Mouse (Mus musculus): ENCODE data around the gene Zc3h12d. TPM values are rescaled to one million over a fixed set of nuclear protein-coding genes. Genes with fewer than 3 reads are reported as not detected.
"Not testable (repeated sequence)": the region's sequence is repeated elsewhere in the genome, so short reads cannot be mapped to it uniquely, and the experiment has no call there.

Gene Zc3h12d
- total and polyA plus RNA-seq, 2 experiments from 2014 or later = 0.04 to 0.20 TPM

DNA sequence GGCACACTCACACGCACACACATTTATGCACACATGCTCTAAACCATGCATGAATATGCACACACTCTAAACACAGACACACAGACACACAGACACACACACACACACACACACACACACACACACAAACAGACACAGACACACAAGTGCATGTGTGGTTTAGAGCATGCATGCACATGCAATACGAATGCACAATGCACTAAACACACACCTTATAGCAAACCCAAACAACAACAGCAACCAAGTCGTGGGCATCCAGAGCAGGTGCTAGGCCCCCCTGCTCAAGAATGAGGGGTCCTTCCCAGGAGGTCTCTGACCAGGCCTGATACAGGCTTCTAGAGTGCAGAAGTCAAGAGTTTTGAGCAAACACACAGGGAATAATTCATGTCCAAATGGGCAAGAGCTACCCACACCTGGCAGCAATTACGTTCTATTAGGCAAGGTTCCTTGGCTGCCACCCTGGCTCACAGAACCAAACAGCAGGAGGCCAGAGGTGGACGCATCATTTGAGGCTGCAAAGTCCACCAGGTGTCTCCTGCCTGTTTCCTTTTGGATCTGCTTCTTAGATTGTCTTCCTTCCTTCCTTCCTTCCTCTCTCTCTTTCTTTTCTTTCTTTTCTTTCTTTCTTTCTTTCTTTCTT lies 39.2 kb downstream of the Zc3h12d start:
- Histone ChIP-seq H3K36me3 (replicated peaks; ENCODE audit: control insufficient read depth, insufficient read depth, low read length) (no peaks in the 10 kb centered on the region), H3K4me3 (ENCODE audit: low read depth, low read length) (no peak overlapping the region), H3K27me3 (ENCODE audit: control insufficient read depth, insufficient read depth, low read length) (peaks cover 17% of the 10 kb centered on the region), H3K27ac (ENCODE audit: low read depth) (no peak overlapping the region), H3K9ac (replicated peaks; ENCODE audit: low read depth, low read length) (no peak overlapping the region), H3K4me1 (ENCODE audit: control insufficient read depth, insufficient read depth) (peaks cover 4% of the 10 kb centered on the region; the same call in 1 of the 2 replicates), H3K4me2 (ENCODE audit: low read depth, low read length) (no peak overlapping the region), H3K9me3 (replicated peaks; ENCODE audit: control insufficient read depth, low read length) (no peaks in the 10 kb centered on the region)
- ATAC-seq (ENCODE audit: insufficient read depth, low read depth) (no peak), DNase-seq (ENCODE audit: low spot score) (no peak)
- 93% methylated on average over 5 of the region's 5 CpGs for WGBS
- no peak for TF ChIP-seq CTCF (IDR thresholded peaks at IDR 0.05; ENCODE audit: low read depth)
- no peak for TF ChIP-seq EP300 (IDR thresholded peaks at IDR 0.05; ENCODE audit: low read depth)

DNA sequence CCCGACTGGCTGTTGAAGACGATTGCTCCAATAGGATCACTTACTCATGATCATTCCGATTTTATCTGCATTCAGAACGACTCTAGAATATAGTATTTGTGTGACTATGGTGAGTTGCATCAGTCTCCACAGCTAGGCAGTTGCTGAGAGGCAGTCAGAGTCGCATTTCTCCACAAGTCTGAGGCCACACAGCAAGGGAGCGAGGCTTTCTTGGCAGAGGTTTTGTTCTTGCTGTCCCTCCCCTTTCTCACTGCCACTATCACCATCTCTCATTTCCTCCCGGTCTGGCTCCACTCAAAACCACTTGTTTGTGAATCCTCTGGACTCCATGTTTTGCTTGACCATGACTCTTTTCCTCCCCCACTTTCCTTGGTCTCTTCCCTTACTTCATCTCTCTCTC lies 41.9 kb downstream of the Zc3h12d start:
- no peak for TF ChIP-seq CTCF (IDR thresholded peaks at IDR 0.05; ENCODE audit: low read depth)
- TF ChIP-seq EP300 (IDR thresholded peaks at IDR 0.05; ENCODE audit: low read depth) = no peak
- no peak overlapping the region for H3K9ac ChIP-seq (replicated peaks; ENCODE audit: low read depth, low read length)
- H3K4me1 ChIP-seq (ENCODE audit: control insufficient read depth, insufficient read depth) = no peaks in the 10 kb centered on the region; the same call in 1 of the 2 replicates
- ATAC-seq (ENCODE audit: insufficient read depth, low read depth) (no peak), DNase-seq (ENCODE audit: low spot score) (no peak)
- no peak overlapping the region for H3K4me3 ChIP-seq (ENCODE audit: low read depth, low read length)
- no peaks in the 10 kb centered on the region for H3K36me3 ChIP-seq (replicated peaks; ENCODE audit: control insufficient read depth, insufficient read depth, low read length)
- no peaks in the 10 kb centered on the region for H3K9me3 ChIP-seq (replicated peaks; ENCODE audit: control insufficient read depth, low read length)
- no peak overlapping the region for H3K4me2 ChIP-seq (ENCODE audit: low read depth, low read length)
- WGBS = 63% methylated on average over 7 of the region's 7 CpGs
- H3K27me3 ChIP-seq (ENCODE audit: control insufficient read depth, insufficient read depth, low read length) = no peaks in the 10 kb centered on the region
- H3K27ac ChIP-seq (ENCODE audit: low read depth) = no peak overlapping the region

DNA sequence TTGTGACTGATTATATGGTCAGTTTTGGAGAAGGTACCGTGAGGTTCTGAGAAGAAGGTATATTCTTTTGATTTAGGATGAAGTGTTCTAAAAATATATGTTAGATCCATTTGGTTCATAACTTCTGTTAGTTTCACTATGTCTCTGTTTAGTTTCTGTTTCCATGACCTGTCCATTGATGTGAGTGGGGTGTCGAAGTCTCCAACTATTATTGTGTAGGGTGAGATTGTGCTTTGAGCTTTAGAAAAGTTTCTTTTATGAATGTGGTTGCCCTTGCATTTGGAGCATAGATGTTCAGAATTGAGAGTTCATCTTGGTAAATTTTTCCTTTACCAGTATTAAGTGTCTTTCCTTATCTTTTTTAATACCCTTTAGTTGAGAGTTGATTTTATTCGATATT lies 48.0 kb downstream of the Zc3h12d start:
- DNase-seq (ENCODE audit: low spot score); H3K4me1 ChIP-seq (ENCODE audit: control insufficient read depth, insufficient read depth); H3K4me3 ChIP-seq (ENCODE audit: low read depth, low read length); H3K9ac ChIP-seq (replicated peaks; ENCODE audit: low read depth, low read length); ATAC-seq (ENCODE audit: insufficient read depth, low read depth); H3K27me3 ChIP-seq (ENCODE audit: control insufficient read depth, insufficient read depth, low read length); H3K27ac ChIP-seq (ENCODE audit: low read depth); H3K4me2 ChIP-seq (ENCODE audit: low read depth, low read length); H3K9me3 ChIP-seq (replicated peaks; ENCODE audit: control insufficient read depth, low read length); H3K36me3 ChIP-seq (replicated peaks; ENCODE audit: control insufficient read depth, insufficient read depth, low read length): not testable (repeated sequence)
- 80% methylated on average over 3 of the region's 3 CpGs for WGBS

- H3K36me3 ChIP-seq (replicated peaks; ENCODE audit: control insufficient read depth, insufficient read depth, low read length) = no peaks in the 10 kb centered on the region
- H3K27me3 ChIP-seq (ENCODE audit: control insufficient read depth, insufficient read depth, low read length) = no peaks in the 10 kb centered on the region
- H3K9ac ChIP-seq (replicated peaks; ENCODE audit: low read depth, low read length) = no peak overlapping the region
- no peaks in the 10 kb centered on the region for H3K9me3 ChIP-seq (replicated peaks; ENCODE audit: control insufficient read depth, low read length)
- H3K4me2 ChIP-seq (ENCODE audit: low read depth, low read length) = no peak overlapping the region
- WGBS = 76% methylated on average over 3 of the region's 3 CpGs
- no peak for TF ChIP-seq EP300 (IDR thresholded peaks at IDR 0.05; ENCODE audit: low read depth)
- TF ChIP-seq CTCF (IDR thresholded peaks at IDR 0.05; ENCODE audit: low read depth) = no peak
- H3K4me3 ChIP-seq (ENCODE audit: low read depth, low read length) = no peak overlapping the region
- ATAC-seq (ENCODE audit: insufficient read depth, low read depth) = no peak
- H3K4me1 ChIP-seq (ENCODE audit: control insufficient read depth, insufficient read depth) = no peaks in the 10 kb centered on the region
- DNase-seq (ENCODE audit: low spot score) = no peak
- H3K27ac ChIP-seq (ENCODE audit: low read depth) = no peak overlapping the region
These were observed 49.7 kb downstream of the Zc3h12d start for GRCm38 (mm10) chr10:7881971-7882370.

GRCm38 (mm10) chr10:7883524-7883923 lies 51.3 kb downstream of the Zc3h12d start:
- peak; percentile 70 for DNase-seq (ENCODE audit: low spot score)
- Histone ChIP-seq H3K27me3 (ENCODE audit: control insufficient read depth, insufficient read depth, low read length) (no peaks in the 10 kb centered on the region), H3K4me2 (ENCODE audit: low read depth, low read length) (no peak overlapping the region), H3K36me3 (replicated peaks; ENCODE audit: control insufficient read depth, insufficient read depth, low read length) (no peaks in the 10 kb centered on the region), H3K27ac (ENCODE audit: low read depth) (no peak overlapping the region), H3K9ac (replicated peaks; ENCODE audit: low read depth, low read length) (no peak overlapping the region), H3K9me3 (replicated peaks; ENCODE audit: control insufficient read depth, low read length) (no peaks in the 10 kb centered on the region), H3K4me3 (ENCODE audit: low read depth, low read length) (no peak overlapping the region), H3K4me1 (ENCODE audit: control insufficient read depth, insufficient read depth) (no peaks in the 10 kb centered on the region)
- TF ChIP-seq CTCF (IDR thresholded peaks at IDR 0.05; ENCODE audit: low read depth) = peak; percentile 100
- TF ChIP-seq EP300 (IDR thresholded peaks at IDR 0.05; ENCODE audit: low read depth) = no peak
- WGBS = 4% methylated on average over 5 of the region's 5 CpGs
- ATAC-seq (ENCODE audit: insufficient read depth, low read depth) = peak; percentile 68

GRCm38 (mm10) chr10:7888256-7888868 lies 56.1 kb downstream of the Zc3h12d start:
- Histone ChIP-seq H3K9me3 (replicated peaks; ENCODE audit: control insufficient read depth, low read length) (no peaks in the 10 kb centered on the region), H3K4me1 (ENCODE audit: control insufficient read depth, insufficient read depth) (no peaks in the 10 kb centered on the region), H3K9ac (replicated peaks; ENCODE audit: low read depth, low read length) (no peak overlapping the region), H3K4me2 (ENCODE audit: low read depth, low read length) (no peak overlapping the region), H3K27me3 (ENCODE audit: control insufficient read depth, insufficient read depth, low read length) (no peaks in the 10 kb centered on the region), H3K36me3 (replicated peaks; ENCODE audit: control insufficient read depth, insufficient read depth, low read length) (no peaks in the 10 kb centered on the region), H3K27ac (ENCODE audit: low read depth) (no peak overlapping the region), H3K4me3 (ENCODE audit: low read depth, low read length) (no peak overlapping the region)
- WGBS = 78% methylated on average over 11 of the region's 11 CpGs
- no peak for DNase-seq (ENCODE audit: low spot score)
- no peak for ATAC-seq (ENCODE audit: insufficient read depth, low read depth)
- TF ChIP-seq EP300 (IDR thresholded peaks at IDR 0.05; ENCODE audit: low read depth) (no peak), CTCF (IDR thresholded peaks at IDR 0.05; ENCODE audit: low read depth) (no peak)
